Mouse (Mus musculus) megakaryocyte, embryonic 14.5 days (primary cell): ENCODE results near the gene Slc16a4. TPM values are rescaled to one million over a fixed set of nuclear protein-coding genes. Genes with fewer than 3 reads are reported as not detected.

Experiments
- H3K27me3 ChIP-seq: replicated peaks from 2 replicates; pipeline ENCODE3; 2012; ENCODE audit warnings: inconsistent platforms
- H3K36me3 ChIP-seq: replicated peaks from 2 replicates; pipeline ENCODE3; 2012; ENCODE audit warnings: low read length, inconsistent platforms, mixed read lengths
- H3K4me1 ChIP-seq: 2 replicates; pipeline ENCODE4 v1.6.1; 2012; ENCODE audit warnings: inconsistent platforms
- H3K4me3 ChIP-seq: replicated peaks from 2 replicates; pipeline ENCODE3; 2012; ENCODE audit warnings: moderate library complexity, mild to moderate bottlenecking, inconsistent platforms
- H3K9me3 ChIP-seq: 2 replicates; pipeline ENCODE4 v1.6.1; 2012; ENCODE audit warnings: inconsistent platforms
- FLI1 ChIP-seq: IDR thresholded peaks from 2 replicates; pipeline ENCODE4 v1.6.1; 2012; ENCODE audit warnings: low read length, inconsistent platforms, mixed read lengths
- GATA1 ChIP-seq: IDR thresholded peaks from 3 replicates; pipeline ENCODE4 v1.6.1; 2012; ENCODE audit warnings: mixed read lengths, low read length, inconsistent platforms, borderline replicate concordance
- polyA plus RNA-seq: library from polyadenylated mRNA; stranded (reverse); fragments of >175 nt; gene quantifications from 2 replicates; pipeline ENCODE4 v1.2.3, GENCODE M21; 2012; ENCODE audit warnings: low replicate concordance; ENCODE audit not compliant: insufficient read depth

The Slc16a4 gene
- polyA plus RNA-seq: not detected in 2 replicates

- Histone ChIP-seq H3K4me1 (peaks cover 33% of the 10 kb centered on the region), H3K9me3 (no peaks in the 10 kb centered on the region), H3K4me3 (no peak within 1 kb of the TSS), H3K27me3 (no peaks in the 10 kb centered on the region), H3K36me3 (peaks cover 12% of the 10 kb centered on the region)
- TF ChIP-seq FLI1 (no peak), GATA1 (no peak)
Observed at GRCm38 (mm10) chr3:107290764-107291381, at the start of gene Slc16a4. Gene Slc16a4, plus strand, starts transcription at chr3:107291230.

GRCm38 (mm10) chr3:107241389-107242094 lies 49.5 kb upstream of the Slc16a4 start:
- H3K27me3 ChIP-seq: peaks cover 56% of the 10 kb centered on the region
- no peak for TF ChIP-seq GATA1
- no peak for TF ChIP-seq FLI1
- H3K9me3 ChIP-seq: no peaks in the 10 kb centered on the region
- H3K4me1 ChIP-seq: peaks cover 4% of the 10 kb centered on the region; the same call in 1 of the 2 replicates
- H3K4me3 ChIP-seq: no peak overlapping the region
- H3K36me3 ChIP-seq: no peaks in the 10 kb centered on the region

- H3K9me3 ChIP-seq: no peaks in the 10 kb centered on the region
- H3K4me1 ChIP-seq: peaks cover 10% of the 10 kb centered on the region
- TF ChIP-seq GATA1 (no peak), FLI1 (no peak)
- no peak overlapping the region for H3K4me3 ChIP-seq
- H3K36me3 ChIP-seq: no peaks in the 10 kb centered on the region
- H3K27me3 ChIP-seq: peaks cover 42% of the 10 kb centered on the region
Observed at GRCm38 (mm10) chr3:107246876-107247275, 44.2 kb upstream of the Slc16a4 start.

- no peak for TF ChIP-seq GATA1
- TF ChIP-seq FLI1: no peak
- Histone ChIP-seq H3K27me3 (peaks cover 38% of the 10 kb centered on the region), H3K4me3 (no peak overlapping the region), H3K9me3 (no peaks in the 10 kb centered on the region), H3K36me3 (no peaks in the 10 kb centered on the region), H3K4me1 (peaks cover 17% of the 10 kb centered on the region)
Observed at GRCm38 (mm10) chr3:107249042-107249441, 42.0 kb upstream of the Slc16a4 start.

- TF ChIP-seq FLI1 (no peak), GATA1 (no peak)
- Histone ChIP-seq H3K36me3 (no peaks in the 10 kb centered on the region), H3K4me1 (peaks cover 17% of the 10 kb centered on the region)
Observed at GRCm38 (mm10) chr3:107250320-107250719, 40.7 kb upstream of the Slc16a4 start.

GRCm38 (mm10) chr3:107252035-107252434 lies 39.0 kb upstream of the Slc16a4 start:
- Histone ChIP-seq H3K4me1 (peaks cover 17% of the 10 kb centered on the region), H3K36me3 (no peaks in the 10 kb centered on the region), H3K9me3 (no peaks in the 10 kb centered on the region), H3K27me3 (peaks cover 22% of the 10 kb centered on the region), H3K4me3 (peak overlapping the region; percentile 55)
- TF ChIP-seq FLI1: no peak
- no peak for TF ChIP-seq GATA1

More at GRCm38 (mm10) chr3:107250320-107250719, 40.7 kb upstream of the Slc16a4 start:
- no peak overlapping the region for H3K4me3 ChIP-seq
- H3K27me3 ChIP-seq: peaks cover 26% of the 10 kb centered on the region
- H3K9me3 ChIP-seq: no peaks in the 10 kb centered on the region

DNA sequence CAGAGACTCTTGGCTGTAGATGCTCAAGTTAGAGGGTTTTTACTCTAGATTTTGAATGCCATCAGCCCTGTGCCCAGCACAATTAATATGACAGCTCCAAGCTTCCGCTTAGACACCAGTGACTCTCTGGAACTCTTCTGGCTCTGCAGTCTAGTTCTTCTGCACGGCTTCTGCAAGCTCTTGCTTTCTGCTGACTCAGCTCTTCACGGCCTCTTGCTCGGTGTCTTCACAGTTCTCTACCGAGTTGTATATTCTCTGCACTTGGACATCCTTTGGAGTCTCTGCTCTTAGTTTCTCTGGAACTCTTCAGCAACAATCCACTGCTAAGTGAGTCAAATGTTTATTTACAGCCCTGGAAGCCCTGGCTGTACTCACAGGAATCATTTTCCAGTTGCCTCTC lies 37.1 kb upstream of the Slc16a4 start:
- Histone ChIP-seq H3K9me3 (no peaks in the 10 kb centered on the region), H3K36me3 (no peaks in the 10 kb centered on the region), H3K27me3 (peaks cover 16% of the 10 kb centered on the region), H3K4me3 (no peak overlapping the region), H3K4me1 (peaks cover 17% of the 10 kb centered on the region)
- TF ChIP-seq FLI1 (no peak), GATA1 (no peak)

GRCm38 (mm10) chr3:107255992-107256391 lies 35.0 kb upstream of the Slc16a4 start:
- Histone ChIP-seq H3K27me3 (peaks cover 18% of the 10 kb centered on the region), H3K4me1 (peaks cover 12% of the 10 kb centered on the region), H3K36me3 (no peaks in the 10 kb centered on the region), H3K4me3 (no peak overlapping the region), H3K9me3 (no peaks in the 10 kb centered on the region)
- TF ChIP-seq FLI1 (no peak), GATA1 (no peak)

DNA sequence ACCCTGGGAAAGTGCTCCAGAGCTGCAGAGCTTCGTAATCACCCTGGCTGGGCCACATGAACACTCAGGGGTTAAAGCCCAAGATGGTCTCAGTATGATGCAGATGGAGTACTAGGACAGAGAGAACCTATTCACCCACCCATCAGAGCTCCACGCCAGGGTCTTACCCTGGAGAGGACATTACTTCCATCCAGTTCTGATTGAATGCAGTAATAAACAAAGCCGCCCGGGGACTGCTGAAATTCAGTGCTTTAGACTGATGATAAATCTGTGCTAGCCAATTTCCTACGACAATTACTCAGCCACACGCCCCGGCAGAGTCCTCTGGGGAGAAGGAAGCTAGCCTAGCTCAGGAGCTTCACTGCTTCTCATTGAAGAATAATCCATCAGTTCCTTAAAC lies 34.3 kb upstream of the Slc16a4 start:
- TF ChIP-seq FLI1 (no peak), GATA1 (no peak)
- no peak overlapping the region for H3K4me3 ChIP-seq

DNA sequence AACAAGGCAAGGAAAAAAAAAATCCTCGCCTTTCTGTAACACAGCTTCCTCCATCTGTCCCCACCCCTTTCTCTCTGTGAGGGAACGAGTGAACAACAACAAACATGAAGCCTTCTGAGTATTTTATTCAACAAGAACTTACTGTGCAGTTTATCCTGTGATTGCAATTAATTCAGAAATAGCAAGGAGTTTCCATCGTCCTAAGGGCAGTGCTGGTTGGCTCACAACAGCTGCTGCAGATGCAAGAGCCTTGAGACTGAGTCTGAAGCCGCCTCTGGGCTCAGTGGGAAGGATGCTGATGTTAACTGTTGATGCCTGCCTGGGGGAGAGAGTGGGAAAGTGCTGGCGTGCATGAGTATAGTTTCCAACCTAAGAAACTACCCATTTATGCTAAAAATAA lies 33.1 kb upstream of the Slc16a4 start:
- Histone ChIP-seq H3K9me3 (no peaks in the 10 kb centered on the region), H3K4me3 (no peak overlapping the region), H3K4me1 (no peaks in the 10 kb centered on the region), H3K36me3 (no peaks in the 10 kb centered on the region), H3K27me3 (peaks cover 20% of the 10 kb centered on the region)
- TF ChIP-seq FLI1 (no peak), GATA1 (no peak)

More for the DNA sequence above, 34.3 kb upstream of the Slc16a4 start:
- H3K27me3 ChIP-seq: peaks cover 18% of the 10 kb centered on the region
- no peaks in the 10 kb centered on the region for H3K9me3 ChIP-seq
- peaks cover 8% of the 10 kb centered on the region for H3K4me1 ChIP-seq
- H3K36me3 ChIP-seq: no peaks in the 10 kb centered on the region
